In the genomic region with DNA sequence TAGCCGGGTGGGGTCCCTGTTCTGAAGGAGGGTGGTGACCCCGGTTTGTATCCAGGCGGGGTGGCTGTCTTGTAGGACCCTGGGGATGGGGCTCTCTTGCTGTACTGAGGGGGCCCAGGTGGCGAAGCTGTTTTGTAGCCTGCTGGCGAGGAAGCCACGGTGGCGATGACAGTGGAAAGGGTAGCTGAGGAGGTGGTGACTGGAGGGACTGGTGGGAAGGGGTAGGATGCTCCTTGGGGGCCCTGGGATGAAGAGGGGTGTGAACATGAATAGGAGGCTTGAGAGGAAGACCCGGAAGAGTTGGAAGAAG, we compare ENCODE assay signal across 1 mouse cellular context.
TF ChIP-seq lines count a peak whose summit lies in the region.

No protein-coding gene starts in this region.

TF ChIP-seq in MEL, 35 proteins besides CTCF, POLR2A, EP300 and RAD21:
- TF ChIP-seq MYB (IDR thresholded peaks at IDR 0.05; ENCODE audit: low read depth, low read length) (no peak), MAZ (IDR thresholded peaks at IDR 0.05; ENCODE audit: low read depth, low read length) (no peak), USF2 (IDR thresholded peaks at IDR 0.05; ENCODE audit: borderline replicate concordance in 1 of 2, insufficient read depth in 1 of 2, low read depth in 1 of 2, low read length in 2 of 2) (no peak), MXI1 (IDR thresholded peaks at IDR 0.05; ENCODE audit: low read depth, low read length) (no peak), ZMIZ1 (IDR thresholded peaks at IDR 0.05; ENCODE audit: low read depth, low read length) (no peak), CHD1 (IDR thresholded peaks at IDR 0.05; ENCODE audit: low read depth, low read length) (no peak), ELF1 (IDR thresholded peaks at IDR 0.05; ENCODE audit: low read depth, low read length) (no peak), RCOR1 (IDR thresholded peaks at IDR 0.05; ENCODE audit: low read depth, low read length) (no peak), ETS1 (IDR thresholded peaks at IDR 0.05; ENCODE audit: low read depth, low read length) (no peak), CHD2 (IDR thresholded peaks at IDR 0.05; ENCODE audit: low read length) (no peak), POLR2AphosphoS2 (IDR thresholded peaks at IDR 0.05; ENCODE audit: low read length) (no peak)
